Mouse (Mus musculus) liver, adult 10 weeks (tissue): ENCODE results near the gene Klhl3. TPM values are rescaled to one million over a fixed set of nuclear protein-coding genes. Genes with fewer than 3 reads are reported as not detected.

Experiments
- polyA plus RNA-seq: library from polyadenylated mRNA; stranded (reverse); fragments of 350-450 nt; fragmentation: Illumina TruSeq; extraction: RNeasy Lipid Tissue Mini Kit (QIAGEN cat#74804); gene quantifications from one replicate; pipeline ENCODE4 v1.2.3, GENCODE M21; 2014; ENCODE audit warnings: low read depth, low replicate concordance

Gene Klhl3
- 2.9 TPM for polyA plus RNA-seq

DNA sequence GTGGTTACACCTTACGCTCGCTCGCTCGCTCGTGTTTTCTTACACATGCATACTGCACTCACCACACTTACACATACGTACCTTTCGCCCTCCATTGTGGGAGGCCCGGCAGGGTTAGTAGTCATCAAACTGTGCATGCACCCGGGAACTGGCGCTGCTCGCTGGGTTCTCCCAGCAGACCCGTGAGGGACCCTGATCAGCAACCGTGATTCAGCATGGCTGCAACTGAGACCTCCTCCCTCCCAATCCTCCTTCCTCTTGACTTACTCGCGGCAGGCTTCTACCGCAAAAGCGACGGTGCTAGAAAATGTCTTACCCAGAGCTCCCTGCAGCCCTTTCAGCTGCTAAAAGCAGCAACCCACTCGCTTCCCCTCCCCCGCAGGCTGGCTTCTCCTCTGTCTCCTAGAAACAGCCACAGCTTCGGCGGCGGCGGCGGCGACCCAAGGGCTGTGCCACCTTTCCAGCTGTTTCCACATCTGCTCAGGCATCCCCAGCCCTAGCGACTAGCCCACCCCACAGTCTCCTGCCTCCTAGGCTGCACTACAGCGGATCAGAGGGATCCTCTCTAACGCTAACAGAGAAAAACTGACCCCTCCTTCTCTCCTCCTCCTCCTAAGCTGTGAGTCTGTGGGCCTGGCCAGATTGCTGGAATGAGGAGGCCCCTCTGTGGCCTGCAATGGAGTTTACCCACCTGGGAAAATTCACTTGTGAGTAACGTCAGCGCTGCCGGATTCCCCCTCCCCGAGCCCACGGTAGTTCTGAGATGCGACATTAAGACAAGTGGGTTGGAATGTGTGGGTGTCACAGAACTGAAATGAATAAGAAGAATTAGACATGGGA lies at the start of gene Klhl3:
Gene Klhl3, minus strand, starts transcription at position 532 of the 840 bp plus-strand sequence.

DNA sequence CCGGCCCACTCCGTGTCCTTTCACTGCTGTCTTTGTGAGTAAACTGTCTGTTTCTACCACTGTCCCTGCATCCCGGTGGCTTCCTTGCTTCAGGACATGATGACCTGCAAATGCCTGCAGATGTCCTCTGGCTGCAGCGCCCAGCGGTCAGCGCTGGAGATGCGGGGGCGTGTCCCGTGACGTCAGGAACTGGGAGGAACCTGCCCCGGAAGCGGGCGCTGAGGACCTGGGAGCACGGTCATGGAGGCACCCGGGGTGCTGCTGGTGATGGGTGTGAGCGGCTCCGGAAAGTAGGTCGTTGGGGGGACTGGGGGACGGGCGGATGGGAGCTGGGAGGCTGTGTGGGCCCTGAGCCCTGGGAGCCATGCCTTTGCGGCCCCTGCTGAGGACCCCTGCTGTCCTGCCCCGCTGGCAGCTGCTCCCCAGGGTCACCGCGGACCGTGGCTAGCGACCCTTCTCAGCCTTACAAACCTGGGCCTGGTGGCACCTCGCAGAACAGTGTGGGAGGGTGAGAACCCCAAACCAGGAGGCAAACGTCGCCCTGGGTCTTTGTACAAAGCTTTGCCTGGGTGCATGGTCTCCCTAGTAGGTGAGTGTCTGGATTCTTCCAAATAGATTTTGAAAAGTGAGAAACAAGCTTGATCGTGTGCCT lies 44.2 kb upstream of the Klhl3 start, which contains the start of gene Idnk:
Gene Idnk, plus strand, starts transcription at position 203 of the 652 bp plus-strand sequence.

DNA sequence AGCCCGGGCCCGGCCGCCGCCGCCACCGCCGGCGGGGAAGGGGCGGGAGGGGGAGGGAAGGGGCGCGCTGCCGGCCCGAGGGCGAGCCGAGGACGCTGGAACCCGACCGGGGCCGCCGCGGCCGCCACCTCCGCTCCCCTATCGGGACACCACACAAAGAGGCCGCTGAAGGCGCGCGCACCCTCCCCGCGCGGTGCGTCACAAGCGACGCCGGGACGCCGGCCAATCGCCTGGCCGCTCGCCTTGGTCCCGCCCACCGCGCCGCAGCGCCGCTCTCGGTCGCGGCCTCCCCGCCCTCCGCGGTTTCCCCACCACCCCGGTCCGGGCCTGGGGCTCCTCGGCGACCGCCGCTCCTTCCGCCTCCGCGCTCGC lies 15.0 kb upstream of the Klhl3 start, which contains the start of gene Hnrnpa0:
Gene Hnrnpa0, minus strand, starts transcription at position 161 of the 372 bp plus-strand sequence.

Other genes with a start within 250 kb of the Klhl3 start
- gene Spock1, start 205.3 kb downstream of the Klhl3 start, polyA plus RNA-seq, result not detected
- 35.0 TPM for gene Hnrnpa0, start 15.0 kb upstream of the Klhl3 start, polyA plus RNA-seq
- 16.2 TPM for gene Idnk, start 44.1 kb upstream of the Klhl3 start, polyA plus RNA-seq
- 144 TPM for gene Ubqln1, start 102.1 kb upstream of the Klhl3 start, polyA plus RNA-seq
- gene Gkap1, start 162.1 kb upstream of the Klhl3 start, polyA plus RNA-seq, result 39.5 TPM
- not detected for gene Kif27, start 245.5 kb upstream of the Klhl3 start, polyA plus RNA-seq